9 mouse cellular contexts compared by ENCODE assay signal in the genomic region with DNA sequence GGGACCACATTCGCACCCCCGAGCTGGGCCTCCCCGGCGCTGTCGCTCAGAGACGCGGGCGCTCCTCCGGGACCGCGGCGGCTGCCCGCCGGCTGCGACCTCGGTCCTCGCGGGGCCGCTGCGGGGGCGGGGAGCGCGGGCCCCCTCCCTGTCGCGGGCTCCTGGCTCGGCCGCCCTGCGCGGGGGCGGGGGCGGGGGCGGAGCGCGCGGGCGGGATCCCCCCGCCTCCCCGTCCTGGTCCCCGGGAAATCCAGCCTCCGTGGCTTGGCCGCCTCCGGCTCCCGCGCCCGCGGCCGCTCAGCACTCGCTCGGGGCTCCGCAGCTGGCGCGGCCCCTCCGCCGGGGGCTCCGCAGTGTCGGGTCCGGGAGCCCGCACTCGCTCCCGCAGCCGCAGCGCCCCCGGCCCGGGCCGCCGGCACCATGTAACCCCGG. TPM values are rescaled to one million over a fixed set of nuclear protein-coding genes. Genes with fewer than 3 reads are reported as not detected.
DNase-seq lines count a peak whose midpoint lies in the region; ATAC-seq and TF ChIP-seq lines count a peak whose summit lies in the region.
"Had no signal": no experiment of that assay in that cellular context is flagged by ENCODE, and none has a peak within 500 bp of the region (broad histone marks: within the 10 kb centered on the region; RNA-seq: fewer than 3 reads in every experiment).

A gene (plus strand): TSS at position 291 of the 432 bp plus-strand sequence.

- peaks cover 4% of the 10 kb centered on the region; the same call in 1 of the 2 replicates for H3K27me3 ChIP-seq in midbrain, embryonic 14.5 days (ENCODE audit: control insufficient read depth, insufficient read depth, low read length)

- no peak within 1 kb of the TSS for H3K27ac ChIP-seq in gastrocnemius, adult 2 months
- peak within 1 kb of the TSS; percentile 79 for H3K27ac ChIP-seq in midbrain, embryonic 14.5 days (replicated peaks; ENCODE audit: low read depth, low read length)

- H3K36me3 ChIP-seq in midbrain, embryonic 14.5 days (ENCODE audit: control insufficient read depth, insufficient read depth, low read length): no peaks in the 10 kb centered on the region

- peaks cover 36% of the 10 kb centered on the region for H3K4me1 ChIP-seq in midbrain, embryonic 14.5 days (ENCODE audit: control insufficient read depth, insufficient read depth, low read length)

- peak within 1 kb of the TSS; percentile 92 for H3K9ac ChIP-seq in midbrain, embryonic 14.5 days (replicated peaks; ENCODE audit: low read length)

- peak; percentile 73 for ATAC-seq in midbrain, embryonic 14.5 days (ENCODE audit: low FRiP score, low TSS enrichment)

- DNase-seq in gastrocnemius, adult 2 months: peak; percentile 36
- no peak for DNase-seq in gastrocnemius, postnatal 36 days
- peak; percentile 79 for DNase-seq in MN1 (ENCODE audit: low spot score)
- DNase-seq in embryo, embryonic 11 days: peak; percentile 76
- peak; percentile 31 for DNase-seq in heart, postnatal 4 days
- DNase-seq in left cerebral cortex, postnatal 4 days: peak; percentile 71
- DNase-seq in midbrain, embryonic 14.5 days: peak; percentile 84
- no peak for DNase-seq in c-Kit-positive CD71-positive TER-119-positive erythroid progenitor cells, embryonic 14.5 days (ENCODE audit: low spot score)

- intact Hi-C loops in gastrocnemius, adult 2 months (cut with DNase I): no loop called here
- intact Hi-C loops in gastrocnemius, postnatal 36 days (cut with DNase I): no loop called here
- intact Hi-C loops in left cerebral cortex, postnatal 4 days (cut with DNase I): no loop called here

- H3K4me2 ChIP-seq in midbrain, embryonic 14.5 days (ENCODE audit: low read length): peak within 1 kb of the TSS; percentile 97

- 1% methylated on average over 42 of the region's 67 CpGs for WGBS in midbrain, embryonic 14.5 days

- TF ChIP-seq CTCF in gastrocnemius, adult 2 months (IDR thresholded peaks at IDR 0.05): no peak

- H3K9me3 ChIP-seq in midbrain, embryonic 14.5 days (ENCODE audit: control insufficient read depth, low read length): no peaks in the 10 kb centered on the region

- H3K4me3 ChIP-seq in gastrocnemius, adult 2 months: peak within 1 kb of the TSS; percentile 78
- peak within 1 kb of the TSS; percentile 86 for H3K4me3 ChIP-seq in midbrain, embryonic 14.5 days (replicated peaks; ENCODE audit: low read depth, low read length)

RNA-seq across cellular contexts. Expression of the gene that starts here (rescaled TPM):
- total RNA-seq in gastrocnemius, adult 2 months (2021): not detected
- under 1 TPM in 1 of 2 experiments, not detected in 1; 0.23 TPM for total RNA-seq in gastrocnemius, postnatal 36 days (2021)
- total RNA-seq in heart, postnatal 4 days (2021): under 1 TPM; 0.65 to 0.98 TPM
- total RNA-seq in left cerebral cortex, postnatal 4 days (2021): 100 to 1,000 TPM; 111 to 125 TPM
- polyA plus RNA-seq in midbrain, embryonic 14.5 days (2014; fragmentation: Nextera tagmentation; extraction: Ambion mirVana): 22.3 and 25.5 TPM in 2 replicates
- total RNA-seq: hematopoietic stem cell, adult 5-6 weeks had no signal

Comparison
In these comparisons a context has a peak if more than half of its experiments do, and no peak if none do; other contexts are left out.
1. RNA of the gene that starts here (total RNA-seq): 111 to 125 TPM in left cerebral cortex, postnatal 4 days; 0.65 to 0.98 TPM in heart, postnatal 4 days, 0.23 TPM in gastrocnemius, postnatal 36 days and not detected in gastrocnemius, adult 2 months; every median in the first group is over 10 times any median in the second.
2. Peak in DNase-seq and H3K4me3 ChIP-seq in gastrocnemius, adult 2 months; RNA of the gene not detected or under 1 TPM.
3. Peak in DNase-seq in heart, postnatal 4 days; RNA of the gene not detected or under 1 TPM.
4. DNase-seq: peak in MN1 (single experiment), embryo, embryonic 11 days (single experiment), left cerebral cortex, postnatal 4 days (single experiment) and midbrain, embryonic 14.5 days (single experiment); none in gastrocnemius, postnatal 36 days (0 of 2) and c-Kit-positive CD71-positive TER-119-positive erythroid progenitor cells, embryonic 14.5 days (single experiment).